Mouse (Mus musculus) bone marrow macrophage, adult 2 months (primary cell): ENCODE measurements around the gene Cfi.

ENCODE experiments used
- CTCF ChIP-seq: IDR thresholded peaks from 2 replicates; pipeline ENCODE4 v1.5.1; 2012; ENCODE audit warnings: low read depth, mild to moderate bottlenecking, low read length, moderate library complexity
- POLR2A ChIP-seq: IDR thresholded peaks from 2 replicates; pipeline ENCODE4 v1.6.1; 2012; ENCODE audit warnings: mild to moderate bottlenecking, low read depth, low read length, borderline replicate concordance

- TF ChIP-seq POLR2A (no peak), CTCF (no peak)
These were observed 5.1 kb upstream of the Cfi start for GRCm38 (mm10) chr3:129830626-129831025.
